Mouse (Mus musculus) adrenal gland, postnatal 36 days (tissue): ENCODE data around the gene March7. TPM values are rescaled to one million over a fixed set of nuclear protein-coding genes. Genes with fewer than 3 reads are reported as not detected.

ENCODE experiments used
- DNase-seq, 2 experiments: peaks; one replicate each; pipeline ENCODE4 v3.0.0; 2021; ENCODE audit warnings: mixed read lengths in 1 of 2
- total RNA-seq, 2 experiments: library from RNA; stranded (reverse); gene quantifications; 2 replicates each; pipeline ENCODE4 v1.2.3; 2021

March7 gene
- total RNA-seq, 2 experiments from 2014 or later = 42.6 to 45.2 TPM

- DNase-seq = no peak
Measured at GRCm38 (mm10) chr2:60285107-60285617, 75.5 kb downstream of the March7 start.

- DNase-seq = no peak
Measured at GRCm38 (mm10) chr2:60288606-60289005, 78.9 kb downstream of the March7 start.

- no peak for DNase-seq
Measured at GRCm38 (mm10) chr2:60289451-60289850, 79.8 kb downstream of the March7 start.

GRCm38 (mm10) chr2:60291381-60291780 is 81.7 kb downstream of the March7 start:
- no peak for DNase-seq

GRCm38 (mm10) chr2:60298266-60298665 is 88.6 kb downstream of the March7 start:
- DNase-seq = no peak

GRCm38 (mm10) chr2:60299323-60299722 is 89.6 kb downstream of the March7 start:
- DNase-seq = no peak

Other genes starting within 250 kb of the March7 start
- 10 to 100 TPM; 68.9 to 75.9 TPM for gene Baz2b, start within 50 bp of the March7 start, total RNA-seq
- gene Cd302, start 74.6 kb downstream of the March7 start, total RNA-seq = 10 to 100 TPM; 36.3 to 36.9 TPM
- gene Ly75, start 173.4 kb downstream of the March7 start, total RNA-seq = 1 to 10 TPM in 1 of 2 experiments, under 1 TPM in 1; 0.56 to 1.5 TPM